Mouse (Mus musculus) cerebellum, postnatal 4 days (tissue): ENCODE results near the gene Map4.
"Not testable (repeated sequence)": the region's sequence is repeated elsewhere in the genome, so short reads cannot be mapped to it uniquely, and the experiment has no call there.

ENCODE experiments used
- DNase-seq, 2 experiments: peaks; one replicate each; pipeline ENCODE4 v3.0.0; 2022; ENCODE audit warnings: low spot score in 2 of 2, mixed read lengths in 1 of 2

Map4 gene

GRCm38 (mm10) chr9:110124008-110124540, 192.8 kb downstream of the Map4 start:
- not testable (repeated sequence) for DNase-seq

GRCm38 (mm10) chr9:110130896-110131524, 199.8 kb downstream of the Map4 start:
- DNase-seq = no peak

DNA sequence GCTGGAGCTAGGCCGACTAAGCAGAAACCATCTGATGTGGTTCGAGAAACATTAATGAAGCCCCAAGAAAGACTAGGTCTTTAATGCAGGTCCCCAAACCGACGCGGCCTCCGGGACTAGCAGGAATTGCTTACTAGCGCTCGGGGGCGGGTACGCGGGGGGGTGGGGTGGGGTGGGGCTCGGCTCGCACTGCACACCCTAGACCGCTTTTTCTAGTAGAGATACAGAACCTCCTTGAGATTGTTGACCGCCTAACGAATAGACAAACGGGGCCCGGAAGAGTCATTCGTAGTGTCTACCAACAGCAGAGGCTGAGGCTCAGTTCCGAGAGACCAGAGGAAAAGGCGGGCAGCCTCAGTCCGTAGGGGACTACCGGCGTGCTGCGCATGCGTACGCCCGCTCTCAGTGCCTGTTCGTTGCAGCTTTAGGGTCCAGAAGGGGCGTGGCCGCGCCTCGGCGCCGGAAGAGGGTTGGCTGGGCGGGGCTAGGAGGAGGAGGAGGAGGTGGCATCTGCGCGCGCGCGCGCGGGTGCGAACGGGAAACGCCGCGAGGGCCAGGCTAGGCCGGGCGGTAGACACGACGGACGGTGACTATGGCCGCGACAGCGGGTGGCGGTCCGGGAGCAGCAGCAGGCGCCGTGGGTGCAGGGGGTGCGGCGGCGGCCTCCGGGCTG, 200.4 kb downstream of the Map4 start:
- DNase-seq = peak; percentile 98 to 99

- no peak for DNase-seq
Measured at GRCm38 (mm10) chr9:110132201-110132605, 200.9 kb downstream of the Map4 start.

DNA sequence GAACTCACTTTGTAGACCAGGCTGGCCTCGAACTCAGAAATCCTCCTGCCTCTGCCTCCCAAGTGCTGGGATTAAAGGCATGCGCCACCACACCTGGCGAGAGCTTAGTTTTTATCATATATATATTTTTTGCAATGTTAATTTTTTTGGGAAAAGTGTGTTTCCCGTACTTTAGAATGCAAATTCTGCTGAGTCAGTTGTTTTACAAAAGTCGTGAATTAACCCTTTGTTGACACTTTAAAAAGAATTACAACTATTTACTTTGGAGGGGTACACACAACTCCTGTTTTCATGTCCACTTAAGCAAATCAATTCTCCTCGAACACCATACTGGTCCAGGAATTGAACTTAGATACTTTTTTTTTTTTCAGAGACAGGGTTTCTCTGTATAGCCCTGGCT, 201.7 kb downstream of the Map4 start:
- DNase-seq = no peak
